Mouse (Mus musculus) liver, postnatal 0 days (tissue): Measurements from ENCODE around the gene Hes3.

Experiments
- CTCF ChIP-seq: sonication (generic); IDR thresholded peaks from 2 replicates; pipeline ENCODE4 v1.5.1; 2016; ENCODE audit warnings: antibody characterized with exemption, low read depth
- EP300 ChIP-seq: IDR thresholded peaks from 2 replicates; pipeline ENCODE4 v1.6.1; 2016; ENCODE audit warnings: antibody characterized with exemption, low read depth, mild to moderate bottlenecking

DNA sequence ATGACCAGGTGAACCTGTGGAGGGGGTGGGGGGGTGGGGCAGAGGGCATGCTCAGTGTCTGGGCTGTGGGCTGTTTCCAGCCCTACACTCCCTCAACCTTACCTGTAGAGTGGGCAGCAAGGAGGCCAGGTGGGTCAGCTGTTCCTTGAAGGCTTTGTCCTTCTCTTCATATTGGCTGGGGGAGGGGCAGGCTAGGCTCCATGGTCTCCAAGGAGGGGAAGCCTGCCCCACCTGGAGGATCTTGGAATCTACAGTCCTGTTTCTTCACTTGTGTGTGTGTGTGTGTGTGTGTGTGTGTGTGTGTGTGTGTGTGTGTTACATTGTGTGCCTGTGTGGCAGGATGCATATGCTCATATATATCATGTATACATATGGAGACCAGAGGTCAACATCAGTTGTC is 22.5 kb upstream of the Hes3 start:
- TF ChIP-seq EP300 (no peak), CTCF (no peak)
